Mouse (Mus musculus): ENCODE results near the gene Fubp1. TPM values are rescaled to one million over a fixed set of nuclear protein-coding genes. Genes with fewer than 3 reads are reported as not detected.
"Not testable (repeated sequence)": the region's sequence is repeated elsewhere in the genome, so short reads cannot be mapped to it uniquely, and the experiment has no call there.

Fubp1 gene
- polyA plus RNA-seq, 3 experiments from 2014 or later: 197 to 282 (median 262) TPM

GRCm38 (mm10) chr3:152193635-152194097 lies 16.6 kb upstream of the Fubp1 start:
- peak; percentile 97 for ATAC-seq

- ATAC-seq: not testable (repeated sequence)
Observed at GRCm38 (mm10) chr3:152197246-152197645, 13.0 kb upstream of the Fubp1 start.

GRCm38 (mm10) chr3:152199125-152199524 lies 11.1 kb upstream of the Fubp1 start:
- no peak for ATAC-seq

GRCm38 (mm10) chr3:152201181-152201580 lies 9.0 kb upstream of the Fubp1 start:
- no peak for ATAC-seq

- no peak for ATAC-seq
Observed at GRCm38 (mm10) chr3:152201651-152202050, 8.6 kb upstream of the Fubp1 start.

- no peak for ATAC-seq
Observed at GRCm38 (mm10) chr3:152202942-152203341, 7.3 kb upstream of the Fubp1 start.

- no peak for ATAC-seq
Observed at GRCm38 (mm10) chr3:152203411-152203810, 6.8 kb upstream of the Fubp1 start.

GRCm38 (mm10) chr3:152203996-152204395 lies 6.2 kb upstream of the Fubp1 start:
- ATAC-seq: no peak

- no peak for ATAC-seq
Observed at GRCm38 (mm10) chr3:152204577-152204976, 5.6 kb upstream of the Fubp1 start.

GRCm38 (mm10) chr3:152207156-152207555 lies 3.1 kb upstream of the Fubp1 start:
- ATAC-seq: no peak

GRCm38 (mm10) chr3:152208096-152208885 lies 1.9 kb upstream of the Fubp1 start:
- ATAC-seq: no peak

- peak; percentile 6 for ATAC-seq
Observed at GRCm38 (mm10) chr3:152209177-152209966, 850 bp upstream of the Fubp1 start.

GRCm38 (mm10) chr3:152210728-152211391 lies 638 bp downstream of the Fubp1 start:
- peak; percentile 27 for ATAC-seq

- ATAC-seq: peak; percentile 58
Observed at GRCm38 (mm10) chr3:152211731-152212279, 1.6 kb downstream of the Fubp1 start.

- ATAC-seq: no peak
Observed at GRCm38 (mm10) chr3:152213416-152213815, 3.2 kb downstream of the Fubp1 start.

GRCm38 (mm10) chr3:152224918-152225317 lies 14.7 kb downstream of the Fubp1 start:
- no peak for ATAC-seq

- ATAC-seq: no peak
Observed at GRCm38 (mm10) chr3:152225906-152226305, 15.7 kb downstream of the Fubp1 start.

GRCm38 (mm10) chr3:152228843-152229242 lies 18.6 kb downstream of the Fubp1 start:
- ATAC-seq: no peak

- no peak for ATAC-seq
Observed at GRCm38 (mm10) chr3:152229271-152229670, 19.0 kb downstream of the Fubp1 start.

- no peak for ATAC-seq
Observed at GRCm38 (mm10) chr3:152231333-152232100, 21.3 kb downstream of the Fubp1 start.

GRCm38 (mm10) chr3:152235238-152235637 lies 25.0 kb downstream of the Fubp1 start:
- no peak for ATAC-seq

- ATAC-seq: no peak
Observed at GRCm38 (mm10) chr3:152235805-152236204, 25.6 kb downstream of the Fubp1 start.
